In the genomic region with DNA sequence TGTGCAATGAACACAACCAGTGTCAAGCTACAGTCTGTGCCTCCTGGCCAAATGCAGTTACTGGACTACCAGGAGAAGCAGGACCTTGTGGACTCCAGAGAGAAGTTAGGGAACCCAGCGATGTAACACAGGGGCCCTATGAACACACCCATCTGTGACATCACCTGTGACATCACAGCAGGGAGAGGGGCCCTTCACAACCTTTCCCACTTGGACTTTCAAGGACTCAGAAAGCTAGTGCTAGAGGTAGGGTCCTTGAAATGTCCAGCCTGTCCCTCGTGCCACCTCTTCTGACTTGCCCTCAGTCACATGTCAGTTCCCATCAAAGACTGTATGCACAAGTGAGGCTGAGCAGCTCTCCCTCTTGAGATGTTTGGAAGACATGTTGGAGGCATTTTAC, we compare ENCODE assay signal across 27 mouse cellular contexts. TPM values are rescaled to one million over a fixed set of nuclear protein-coding genes. Genes with fewer than 3 reads are reported as not detected.
A peak's percentile ranks its signal among the peaks of the same experiment; 100 is the strongest.
DNase-seq lines count a peak whose midpoint lies in the region; ATAC-seq and TF ChIP-seq lines count a peak whose summit lies in the region.
"Had no signal": no experiment of that assay in that cellular context is flagged by ENCODE, and none has a peak within 500 bp of the region (broad histone marks: within the 10 kb centered on the region; RNA-seq: fewer than 3 reads in every experiment).

No protein-coding gene starts in this region.

- H3K9me3 ChIP-seq in lung, postnatal 0 days (ENCODE audit: low read length), result no peaks in the 10 kb centered on the region

- intact Hi-C loops in heart, postnatal 14 days (cut with DNase I), result no loop called here

- H3K27me3 ChIP-seq in lung, postnatal 0 days (replicated peaks; ENCODE audit: insufficient read depth, low read length), result 0 out of 2 replicates have a peak, but pooled peaks cover 3% of the 10 kb centered on the region
- no peaks in the 10 kb centered on the region for H3K27me3 ChIP-seq in testis, adult 2 months (ENCODE audit: control insufficient read depth, insufficient read depth, low read length)
- H3K27me3 ChIP-seq: CH12.LX had no signal

- H3K4me3 ChIP-seq in lung, postnatal 0 days (ENCODE audit: low read depth, low read length), result no peak overlapping the region
- H3K4me3 ChIP-seq in testis, adult 2 months (ENCODE audit: control insufficient read depth, low read depth, low read length), result peak overlapping the region; percentile 94

- 70% methylated on average over 2 of the region's 2 CpGs for WGBS in lung, postnatal 0 days

- H3K4me2 ChIP-seq in lung, postnatal 0 days (replicated peaks; ENCODE audit: low read depth, low read length), result no peak overlapping the region

- TF ChIP-seq POLR2A in testis, adult 2 months (IDR thresholded peaks at IDR 0.05; ENCODE audit: control insufficient read depth, low read depth, low read length), result peak; percentile 73; the same call in 1 of the 2 replicates

- no peak for TF ChIP-seq CTCF in lung, postnatal 0 days (IDR thresholded peaks at IDR 0.05)
- no peak for TF ChIP-seq CTCF in testis, adult 2 months (IDR thresholded peaks at IDR 0.05; ENCODE audit: control insufficient read depth, insufficient read depth, insufficient replicate concordance, low read depth, low read length)

- H3K27ac ChIP-seq in lung, postnatal 0 days (ENCODE audit: low read length), result no peak overlapping the region
- H3K27ac ChIP-seq in testis, adult 2 months (ENCODE audit: control insufficient read depth, insufficient read depth, low read depth, low read length), result peak overlapping the region; percentile 74

- H3K9ac ChIP-seq in lung, postnatal 0 days (replicated peaks; ENCODE audit: low read depth), result no peak overlapping the region

- H3K36me3 ChIP-seq in lung, postnatal 0 days (ENCODE audit: insufficient read depth, low read length), result no peaks in the 10 kb centered on the region
- no peaks in the 10 kb centered on the region for H3K36me3 ChIP-seq in testis, adult 2 months (ENCODE audit: control insufficient read depth, insufficient read depth, low read length)
- H3K36me3 ChIP-seq: G1E had no signal

- no peak for TF ChIP-seq EP300 in lung, postnatal 0 days (IDR thresholded peaks at IDR 0.05)

- no peaks in the 10 kb centered on the region for H3K4me1 ChIP-seq in lung, postnatal 0 days (ENCODE audit: insufficient read depth, low read depth, low read length)
- H3K4me1 ChIP-seq in testis, adult 2 months (ENCODE audit: control insufficient read depth, insufficient read depth, low read length), result no peaks in the 10 kb centered on the region

- DNase-seq in heart, adult 11 months, result peak; percentile 75
- no peak for DNase-seq in heart, postnatal 14 days
- DNase-seq in lung, postnatal 0 days (ENCODE audit: low spot score), result no peak
- no peak for DNase-seq in lung, postnatal 10 days
- no peak for DNase-seq in testis, postnatal 10 days (ENCODE audit: low spot score)
- DNase-seq: adrenal gland, adult 2 months; adrenal gland, adult 8-10 months; adrenal gland, postnatal 10 days; adrenal gland, postnatal 14 days; adrenal gland, postnatal 25 days; adrenal gland, postnatal 36 days; B cell, adult 2 months; cerebellum, adult 11 months; cerebellum, adult 11-12 months; cerebellum, adult 18-20 months had no signal

- peak; percentile 14; the same call in 1 of the 2 replicates for ATAC-seq in lung, postnatal 0 days
- ATAC-seq: activated CD4-positive, CD25-positive, alpha-beta regulatory T cell, adult 4 months; CD4-positive, CD25-positive, alpha-beta regulatory T cell, adult 4 months; Patski had no signal

RNA-seq across cellular contexts. Expression of gene 1700067P10Rik, which starts 0.3 kb away (rescaled TPM):
- not detected for total RNA-seq in heart, postnatal 14 days (2021)
- polyA plus RNA-seq in lung, postnatal 0 days (2015; fragmentation: Nextera tagmentation; extraction: Ambion mirVana), result not detected in 2 replicates
- 159 and 164 TPM in 2 replicates for polyA plus RNA-seq in testis, adult 2 months (2012; rRNA removed)
- total RNA-seq: adrenal gland, adult 18-20 months; adrenal gland, adult 2 months; adrenal gland, adult 8-10 months; adrenal gland, postnatal 10 days; adrenal gland, postnatal 14 days; adrenal gland, postnatal 25 days; adrenal gland, postnatal 36 days; adrenal gland, postnatal 4 days; CH12.LX; ES-E14; MEL had no signal
- polyA plus RNA-seq: activated CD4-positive, CD25-positive, alpha-beta regulatory T cell, adult 4 months; adrenal gland, adult 2 months; brain, embryonic 14.5 days; C2C12; CD4-positive, CD25-positive, alpha-beta regulatory T cell, adult 4 months; G1E; Patski had no signal

RNA-seq across cellular contexts. Expression of gene 1700122O11Rik, which starts 51.4 kb away (rescaled TPM):
- not detected for total RNA-seq in heart, postnatal 14 days (2021)
- not detected in 2 replicates for polyA plus RNA-seq in lung, postnatal 0 days (2015; fragmentation: Nextera tagmentation; extraction: Ambion mirVana)
- polyA plus RNA-seq in testis, adult 2 months (2012; rRNA removed), result 19.1 and 19.7 TPM in 2 replicates
- total RNA-seq: adrenal gland, adult 18-20 months; adrenal gland, adult 2 months; adrenal gland, postnatal 10 days; adrenal gland, postnatal 14 days; adrenal gland, postnatal 25 days; adrenal gland, postnatal 36 days; CH12.LX; ES-E14; G1E; MEL had no signal
- polyA plus RNA-seq: activated CD4-positive, CD25-positive, alpha-beta regulatory T cell, adult 4 months; adrenal gland, adult 2 months; brain, embryonic 14.5 days; C2C12; CD4-positive, CD25-positive, alpha-beta regulatory T cell, adult 4 months; G1E; Patski had no signal

RNA-seq across cellular contexts. Expression of gene 9830107B12Rik, which starts 56.6 kb away (rescaled TPM):
- not detected for total RNA-seq in heart, postnatal 14 days (2021)
- 0.12 and 0.32 TPM in 2 replicates for polyA plus RNA-seq in lung, postnatal 0 days (2015; fragmentation: Nextera tagmentation; extraction: Ambion mirVana)
- polyA plus RNA-seq in testis, adult 2 months (2012; rRNA removed), result not detected in 2 replicates
- total RNA-seq: adrenal gland, adult 18-20 months; adrenal gland, adult 2 months; adrenal gland, postnatal 14 days; adrenal gland, postnatal 25 days; adrenal gland, postnatal 36 days; CH12.LX; ES-E14; MEL had no signal
- polyA plus RNA-seq: activated CD4-positive, CD25-positive, alpha-beta regulatory T cell, adult 4 months; adrenal gland, adult 2 months; brain, embryonic 14.5 days; C2C12; CD4-positive, CD25-positive, alpha-beta regulatory T cell, adult 4 months; G1E; Patski had no signal

Comparison
In these comparisons a context has a peak if more than half of its experiments do, and no peak if none do; other contexts are left out.
1. RNA of gene 1700067P10Rik, which starts 0.3 kb away (polyA plus RNA-seq): 159 to 164 TPM in testis, adult 2 months; not detected in lung, postnatal 0 days; every median in the first group is over 100 times any median in the second.
2. RNA of gene 1700122O11Rik, which starts 51.4 kb away (polyA plus RNA-seq): 19.1 to 19.7 TPM in testis, adult 2 months; not detected in lung, postnatal 0 days; every median in the first group is over 10 times any median in the second.